Mouse (Mus musculus) erythroblast, embryonic 14.5 days (primary cell): ENCODE data around the gene Sptbn4.

Source experiments
- GATA1 ChIP-seq: IDR thresholded peaks from 2 replicates; pipeline ENCODE4 v1.6.1; 2012; ENCODE audit warnings: low read length, inconsistent platforms, mixed read lengths
- TAL1 ChIP-seq: IDR thresholded peaks from 3 replicates; pipeline ENCODE4 v1.6.1; 2012; ENCODE audit warnings: low read length, inconsistent platforms, mixed read lengths

DNA sequence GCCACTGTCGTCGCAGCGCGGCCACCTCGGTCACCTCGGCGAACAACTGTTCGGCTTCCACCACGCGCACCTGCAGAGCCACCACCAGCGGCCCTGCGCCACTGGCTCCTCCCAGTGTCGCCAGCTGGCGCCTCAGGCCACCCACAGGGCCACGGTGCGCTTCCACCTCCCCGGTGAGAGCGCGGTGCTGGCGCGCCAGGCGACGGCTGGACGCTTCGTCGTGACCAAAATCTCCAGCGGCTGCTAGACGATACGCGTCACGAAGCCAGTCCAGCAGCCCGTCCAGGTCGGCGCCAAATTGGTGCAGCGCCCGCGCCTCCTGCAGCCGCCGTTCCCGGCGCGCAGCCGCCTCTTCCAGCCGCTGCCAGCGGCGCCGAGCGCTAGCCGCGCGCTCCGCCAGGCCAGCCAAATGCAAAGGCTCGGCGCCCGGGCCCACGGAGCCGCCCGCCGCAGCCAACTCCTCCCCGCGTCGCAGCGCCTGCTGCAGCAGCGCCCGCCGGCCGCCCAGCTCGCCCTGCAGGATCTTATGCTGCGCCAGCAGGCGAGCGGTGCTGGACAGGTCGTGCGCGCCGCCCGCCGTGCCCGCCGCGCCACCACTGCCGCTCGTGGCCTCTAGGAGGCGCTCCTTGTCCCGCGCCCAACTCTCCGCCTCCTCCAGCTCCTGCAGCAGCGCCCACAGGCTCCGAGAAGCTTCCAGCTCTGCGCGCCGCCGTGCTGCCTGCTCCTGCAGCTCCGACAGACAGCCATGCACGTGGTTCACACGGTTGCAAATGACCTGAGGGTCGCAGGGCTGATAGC is 38.9 kb downstream of the Sptbn4 start:
- TF ChIP-seq TAL1 (no peak), GATA1 (no peak)
